Mouse (Mus musculus) bone marrow macrophage, adult 2 months (primary cell): Measurements from ENCODE around the gene Cbx6. TPM values are rescaled to one million over a fixed set of nuclear protein-coding genes. Genes with fewer than 3 reads are reported as not detected.
A peak's percentile ranks its signal among the peaks of the same experiment; 100 is the strongest.

Source experiments
- H3K27ac ChIP-seq: 2 replicates; pipeline ENCODE4 v1.5.1; 2012; ENCODE audit warnings: low read depth, low read length; ENCODE audit not compliant: insufficient read depth
- H3K4me1 ChIP-seq: 2 replicates; pipeline ENCODE4 v1.6.1; 2012; ENCODE audit warnings: low read length; ENCODE audit not compliant: control insufficient read depth, insufficient read depth
- H3K4me3 ChIP-seq: 2 replicates; pipeline ENCODE4 v1.5.1; 2012; ENCODE audit warnings: mild to moderate bottlenecking, low read length, moderate library complexity; ENCODE audit not compliant: insufficient read depth
- CTCF ChIP-seq: IDR thresholded peaks from 2 replicates; pipeline ENCODE4 v1.5.1; 2012; ENCODE audit warnings: low read depth, mild to moderate bottlenecking, low read length, moderate library complexity
- POLR2A ChIP-seq: IDR thresholded peaks from 2 replicates; pipeline ENCODE4 v1.6.1; 2012; ENCODE audit warnings: mild to moderate bottlenecking, low read depth, low read length, borderline replicate concordance
- polyA plus RNA-seq: library from polyadenylated mRNA; stranded (reverse); fragments of >200 nt; gene quantifications from 2 replicates; pipeline ENCODE4 v1.2.4, GENCODE M21; 2012; ENCODE audit not compliant: missing spikeins, insufficient read depth, insufficient read length

Gene Cbx6
- polyA plus RNA-seq, 1 experiment = 7.9 TPM

- H3K4me1 ChIP-seq = peaks cover 3% of the 10 kb centered on the region; the same call in 1 of the 2 replicates
- TF ChIP-seq CTCF = peak; percentile 83
- no peak for TF ChIP-seq POLR2A
- no peak overlapping the region for H3K27ac ChIP-seq
- H3K4me3 ChIP-seq = no peak overlapping the region
Measured at GRCm38 (mm10) chr15:79832064-79832900, 2.2 kb downstream of the Cbx6 start.

GRCm38 (mm10) chr15:79830388-79830787 lies 4.1 kb downstream of the Cbx6 start:
- Histone ChIP-seq H3K27ac (no peak overlapping the region), H3K4me3 (no peak overlapping the region), H3K4me1 (peaks cover 3% of the 10 kb centered on the region; the same call in 1 of the 2 replicates)
- TF ChIP-seq CTCF (peak; percentile 66), POLR2A (no peak)

- Histone ChIP-seq H3K4me1 (peaks cover 3% of the 10 kb centered on the region; the same call in 1 of the 2 replicates), H3K27ac (no peak overlapping the region), H3K4me3 (no peak overlapping the region)
- TF ChIP-seq POLR2A (no peak), CTCF (no peak)
Measured at GRCm38 (mm10) chr15:79829431-79829830, 5.1 kb downstream of the Cbx6 start.

GRCm38 (mm10) chr15:79828366-79829035 lies 6.0 kb downstream of the Cbx6 start:
- H3K4me3 ChIP-seq = no peak overlapping the region
- H3K4me1 ChIP-seq = peaks cover 3% of the 10 kb centered on the region; the same call in 1 of the 2 replicates
- no peak overlapping the region for H3K27ac ChIP-seq
- TF ChIP-seq POLR2A = no peak
- 0 out of 2 replicates have a peak, but pooled peaks have one; percentile 10 for TF ChIP-seq CTCF

GRCm38 (mm10) chr15:79827778-79828210 lies 6.7 kb downstream of the Cbx6 start:
- no peak overlapping the region for H3K4me3 ChIP-seq
- H3K4me1 ChIP-seq = no peaks in the 10 kb centered on the region
- TF ChIP-seq POLR2A = no peak
- TF ChIP-seq CTCF = no peak
- no peak overlapping the region for H3K27ac ChIP-seq

- Histone ChIP-seq H3K27ac (no peak overlapping the region), H3K4me3 (no peak overlapping the region), H3K4me1 (no peaks in the 10 kb centered on the region)
- TF ChIP-seq POLR2A (no peak), CTCF (no peak)
Measured at GRCm38 (mm10) chr15:79827061-79827777, 7.3 kb downstream of the Cbx6 start.

- H3K4me1 ChIP-seq = no peaks in the 10 kb centered on the region
Measured at GRCm38 (mm10) chr15:79826221-79826935, 8.1 kb downstream of the Cbx6 start.

GRCm38 (mm10) chr15:79825146-79825825 lies 9.2 kb downstream of the Cbx6 start:
- H3K27ac ChIP-seq = no peak overlapping the region
- TF ChIP-seq POLR2A (no peak), CTCF (peak; percentile 53)
- H3K4me3 ChIP-seq = no peak overlapping the region
- no peaks in the 10 kb centered on the region for H3K4me1 ChIP-seq

More at GRCm38 (mm10) chr15:79826221-79826935, 8.1 kb downstream of the Cbx6 start:
- no peak overlapping the region for H3K27ac ChIP-seq
- H3K4me3 ChIP-seq = no peak overlapping the region
- TF ChIP-seq CTCF (no peak), POLR2A (no peak)
